Mouse (Mus musculus): ENCODE results near the gene Cnfn.

Cnfn gene

DNA sequence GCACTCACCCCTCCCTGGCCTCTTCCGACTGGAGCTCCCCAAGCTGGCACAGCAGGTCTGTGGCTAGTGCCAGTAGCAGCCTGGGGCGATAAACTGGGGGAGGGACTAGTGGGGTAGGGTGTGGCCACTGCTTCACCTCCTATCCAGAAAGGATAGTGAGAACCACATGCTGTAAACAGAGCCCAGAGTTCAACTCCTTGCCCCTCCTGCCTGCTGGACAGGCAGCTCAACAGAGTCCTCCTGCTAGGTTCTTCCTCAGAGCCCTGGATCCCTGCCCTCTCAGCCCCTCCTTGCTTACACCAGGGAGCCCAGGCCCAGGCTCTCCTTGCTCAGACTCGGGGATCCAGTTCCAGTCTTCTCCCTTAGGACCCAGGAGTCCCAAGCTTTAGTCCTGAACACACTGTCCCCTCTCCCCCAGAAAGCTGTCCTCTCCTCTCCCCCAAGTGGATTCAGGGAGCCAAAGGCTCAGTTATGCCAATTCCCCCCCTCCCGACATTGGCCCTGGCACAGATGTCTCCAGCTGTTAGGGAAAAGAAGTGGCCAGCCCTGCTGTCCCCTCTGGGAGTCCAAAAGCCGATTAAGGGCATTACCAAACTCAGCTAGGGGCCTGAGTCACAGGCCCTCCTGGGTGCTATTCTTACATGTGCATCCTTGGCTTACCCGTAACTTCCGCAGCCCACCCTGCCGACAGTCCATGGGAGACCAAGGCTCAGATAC lies 20.7 kb upstream of the Cnfn start:
- peak; percentile 18 for ATAC-seq (ENCODE audit: low TSS enrichment)

DNA sequence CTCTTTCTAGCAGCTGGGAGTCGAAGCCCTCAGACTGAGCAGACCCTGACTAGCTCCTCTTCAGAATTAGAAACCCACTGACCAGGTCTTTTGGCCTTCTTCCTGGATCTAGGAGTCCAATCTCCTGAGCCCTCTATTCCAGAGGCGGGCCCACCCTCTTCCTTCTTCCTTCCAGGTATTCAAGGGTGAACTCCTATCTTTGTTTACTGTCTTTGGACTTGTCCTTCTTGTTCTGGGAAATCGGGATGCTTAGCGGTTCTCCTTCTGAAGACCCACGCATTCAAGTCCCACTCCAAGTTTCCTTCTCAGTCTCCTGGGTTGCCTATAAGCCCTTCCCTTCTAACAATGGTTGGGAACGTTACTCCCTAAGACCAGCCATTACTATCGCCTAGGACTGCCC lies 19.4 kb upstream of the Cnfn start:
- ATAC-seq (ENCODE audit: low TSS enrichment) = no peak

DNA sequence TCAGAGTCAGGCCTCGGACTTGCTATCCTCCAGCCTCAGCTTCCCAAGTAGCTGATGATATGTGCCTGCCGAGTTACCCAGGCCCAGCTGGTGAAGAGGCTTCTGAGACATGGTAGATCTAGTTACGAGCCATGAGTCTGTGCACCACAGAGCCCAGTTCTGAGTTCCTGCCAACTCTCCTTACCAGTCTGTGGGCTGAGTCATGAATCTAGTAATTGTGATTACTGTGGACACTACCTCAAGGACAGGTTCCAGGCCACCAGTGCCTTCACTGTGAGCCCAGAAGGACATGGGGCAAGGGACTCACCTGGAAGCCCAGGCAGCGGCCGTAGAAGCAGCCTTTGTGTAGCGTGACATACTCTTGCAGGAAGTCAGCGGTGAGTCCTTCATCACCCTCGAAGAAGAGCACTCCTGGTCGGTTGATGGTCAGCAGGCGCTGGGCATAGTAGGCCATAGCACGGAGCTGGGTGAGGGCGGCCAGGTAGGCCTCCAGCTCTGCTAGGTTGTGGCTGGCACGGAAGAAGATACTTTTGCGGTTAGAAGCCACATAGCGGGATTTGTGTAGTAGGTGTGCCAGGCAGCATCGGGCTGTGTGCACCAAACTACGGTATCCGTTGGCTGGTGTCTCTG lies 18.4 kb upstream of the Cnfn start:
- no peak for ATAC-seq (ENCODE audit: low TSS enrichment)

DNA sequence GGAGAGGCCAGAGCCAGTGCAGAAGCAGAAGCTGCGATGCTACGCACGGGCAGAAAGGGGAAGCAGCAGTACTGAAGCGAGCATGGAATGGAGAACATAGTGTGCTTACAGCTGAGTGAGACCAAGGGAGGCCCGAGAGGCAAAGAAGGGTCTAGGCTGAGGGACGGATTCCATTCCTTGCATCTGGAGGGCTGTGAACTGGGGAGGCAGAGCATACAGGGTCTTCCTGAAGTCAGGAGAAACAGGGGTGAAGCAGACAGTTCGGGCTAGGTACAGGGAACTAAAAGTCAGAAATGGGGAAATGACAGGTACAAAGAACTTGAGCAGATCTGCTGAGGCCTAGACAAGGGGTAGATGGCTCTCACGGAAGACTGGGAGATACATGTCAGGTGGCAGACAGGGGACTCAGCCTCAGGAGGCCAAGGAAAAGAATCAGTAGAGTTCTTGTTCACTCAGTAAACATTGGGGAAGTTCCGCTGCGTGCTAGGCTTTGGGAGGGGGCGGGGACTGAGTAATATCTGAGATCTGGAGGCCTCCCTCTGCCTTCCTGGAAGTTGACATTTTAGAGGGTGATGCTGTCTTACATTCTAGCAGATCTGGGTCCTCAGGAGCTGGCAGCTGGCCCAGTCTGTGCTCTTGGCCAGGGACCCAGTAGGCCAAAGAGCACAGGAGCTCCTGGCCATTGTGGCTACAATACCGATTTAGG lies 16.5 kb upstream of the Cnfn start:
- no peak for ATAC-seq (ENCODE audit: low TSS enrichment)

- ATAC-seq (ENCODE audit: low TSS enrichment) = no peak
Observed at GRCm38 (mm10) chr7:25385259-25385658, 15.7 kb upstream of the Cnfn start.

- ATAC-seq (ENCODE audit: low TSS enrichment) = no peak
Observed at GRCm38 (mm10) chr7:25384818-25385217, 15.3 kb upstream of the Cnfn start.

DNA sequence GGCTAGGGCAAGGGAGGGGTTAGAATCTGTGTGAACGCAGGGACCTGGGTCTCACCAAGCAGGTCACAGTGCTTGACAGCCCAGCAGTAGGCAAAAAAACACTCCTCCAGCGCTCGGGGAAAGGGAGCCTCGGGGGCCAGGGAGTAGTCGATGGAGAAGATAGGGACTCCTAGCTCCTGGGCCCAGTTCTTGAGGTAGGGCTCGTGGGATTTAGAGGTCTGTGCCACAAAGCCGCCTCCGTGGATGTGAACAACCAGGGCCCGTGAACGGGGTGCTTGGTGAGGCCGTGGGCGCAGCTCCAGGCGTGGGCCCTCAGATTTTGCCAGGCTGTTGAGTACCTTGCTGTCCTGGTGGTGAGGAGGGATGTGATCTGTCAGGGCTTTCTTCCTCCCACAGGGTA lies 14.8 kb upstream of the Cnfn start:
- ATAC-seq (ENCODE audit: low TSS enrichment) = no peak

GRCm38 (mm10) chr7:25383891-25384290 lies 14.4 kb upstream of the Cnfn start:
- ATAC-seq (ENCODE audit: low TSS enrichment) = no peak

DNA sequence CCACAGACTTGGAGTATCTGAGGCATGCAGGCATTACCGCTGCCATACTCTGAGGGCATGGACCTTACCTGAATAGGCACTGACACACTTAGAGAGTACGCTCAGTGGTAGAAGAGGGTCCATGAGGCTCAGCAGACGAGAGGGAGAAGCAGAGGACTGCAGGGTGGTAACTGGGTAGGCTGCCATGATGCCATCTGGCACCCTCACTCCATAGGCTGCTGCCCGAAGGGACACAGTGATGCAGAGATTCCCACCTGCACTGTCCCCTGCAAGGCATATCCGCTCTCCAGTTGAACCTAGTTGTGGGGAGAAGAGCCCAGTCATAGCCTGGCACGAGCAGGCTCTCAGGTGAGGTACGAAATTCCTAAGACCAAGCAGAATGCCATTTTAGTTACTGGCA lies 13.9 kb upstream of the Cnfn start:
- ATAC-seq (ENCODE audit: low TSS enrichment) = no peak

- ATAC-seq (ENCODE audit: low TSS enrichment) = no peak
Observed at GRCm38 (mm10) chr7:25382541-25382940, 13.0 kb upstream of the Cnfn start.

DNA sequence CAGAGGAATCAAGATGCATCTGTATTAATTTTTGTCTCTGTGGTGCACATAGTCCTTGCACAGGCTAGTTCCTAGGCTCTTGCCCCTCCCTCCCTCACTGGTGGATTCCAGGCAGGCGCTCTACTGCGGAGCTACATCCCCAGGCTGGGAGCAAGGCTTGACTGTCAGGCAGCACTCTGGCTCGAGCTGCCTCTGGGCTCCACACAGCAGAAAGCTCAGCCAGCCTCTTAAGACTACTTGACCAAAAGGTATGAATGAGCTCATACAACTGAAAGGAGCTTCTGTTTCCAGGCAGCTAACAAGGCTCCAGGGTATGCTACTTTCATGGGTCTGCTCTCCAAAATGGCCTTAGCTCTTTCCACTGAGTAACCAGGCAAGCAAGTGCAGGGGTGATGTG lies 11.8 kb upstream of the Cnfn start:
- no peak for ATAC-seq (ENCODE audit: low TSS enrichment)

- no peak for ATAC-seq (ENCODE audit: low TSS enrichment)
Observed at GRCm38 (mm10) chr7:25380392-25381283, 11.1 kb upstream of the Cnfn start.

DNA sequence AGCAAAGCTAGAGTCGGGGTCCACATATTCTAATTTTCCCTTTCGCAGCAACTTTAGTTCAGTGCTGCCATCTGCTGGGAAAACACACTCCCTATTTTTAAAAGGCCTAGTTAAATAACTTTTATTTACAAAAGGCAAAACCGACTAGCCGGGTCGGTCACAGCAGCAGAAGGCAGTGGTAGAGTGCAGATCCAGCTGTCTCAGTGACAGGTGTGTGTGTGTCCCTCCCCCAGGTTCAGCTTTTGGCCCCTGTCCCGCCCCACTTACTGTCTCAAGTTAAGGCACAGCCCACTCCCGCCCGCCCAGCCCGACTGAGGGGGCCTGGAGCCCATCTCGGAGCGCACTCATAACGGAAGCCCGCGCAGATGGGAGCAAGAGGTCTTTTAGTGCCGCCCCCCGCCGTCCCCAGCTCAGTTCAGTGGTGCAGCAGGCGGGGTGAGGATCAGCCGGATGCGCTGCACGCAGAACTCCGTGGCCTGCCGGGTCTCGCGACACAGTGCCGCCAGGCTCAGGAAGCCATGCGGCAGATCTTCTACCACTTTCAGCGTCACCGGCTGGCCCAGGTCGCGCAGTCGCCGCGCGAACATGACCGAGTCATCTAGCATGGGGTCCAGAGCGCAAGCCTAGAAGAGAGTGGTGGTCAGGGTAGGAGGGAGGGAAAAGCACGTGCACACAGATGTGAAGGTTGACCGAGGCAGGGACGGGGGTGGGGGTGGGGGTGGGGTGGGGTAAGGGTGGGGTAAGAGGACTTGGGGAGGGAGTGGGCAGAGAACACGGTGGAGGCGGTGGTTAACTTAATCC lies 10.2 kb upstream of the Cnfn start:
- no peak for ATAC-seq (ENCODE audit: low TSS enrichment)

GRCm38 (mm10) chr7:25378181-25379100 lies 8.9 kb upstream of the Cnfn start:
- ATAC-seq (ENCODE audit: low TSS enrichment) = no peak

GRCm38 (mm10) chr7:25377100-25377700 lies 7.7 kb upstream of the Cnfn start:
- peak; percentile 18; the same call in 1 of the 2 replicates for ATAC-seq (ENCODE audit: low TSS enrichment)

DNA sequence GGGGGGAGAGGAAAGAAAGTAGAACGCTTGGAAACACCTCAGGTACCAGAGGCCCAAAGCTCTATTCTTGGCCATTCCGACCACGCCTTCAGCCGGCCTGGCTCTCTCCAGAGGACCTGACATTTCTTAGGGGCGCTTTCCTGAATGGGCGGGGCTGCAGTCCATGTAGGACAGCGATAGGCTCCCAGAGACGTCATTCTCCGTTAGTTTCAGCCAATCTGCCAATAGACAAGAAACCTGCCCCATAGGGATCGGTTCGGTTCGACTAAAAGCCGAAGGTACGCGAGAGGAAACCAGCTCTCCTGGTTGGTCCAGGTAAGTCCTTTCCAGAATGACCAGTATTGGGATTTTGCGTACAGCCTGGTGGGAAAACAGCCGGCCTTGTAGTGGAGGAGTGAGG lies 7.0 kb upstream of the Cnfn start:
- ATAC-seq (ENCODE audit: low TSS enrichment) = peak; percentile 88

DNA sequence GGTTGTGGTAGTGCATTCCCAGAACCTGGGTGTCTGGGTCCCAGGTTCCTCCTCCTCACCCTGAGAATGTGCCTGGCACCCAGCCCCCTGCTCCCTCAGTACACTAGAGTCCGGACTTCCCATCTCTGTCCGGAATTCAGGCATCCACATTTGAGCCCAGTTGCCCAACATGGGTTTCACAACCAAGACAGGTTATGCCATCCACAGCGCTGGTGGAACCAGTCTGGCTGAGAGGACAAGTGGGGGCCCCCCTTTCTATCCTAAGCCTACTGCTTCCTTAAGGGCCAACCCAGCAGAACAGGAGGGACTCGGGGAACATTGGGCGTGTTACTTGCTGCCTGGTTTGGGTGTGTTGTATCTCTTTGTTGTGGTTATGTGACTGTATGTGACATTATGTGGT lies 2.9 kb upstream of the Cnfn start:
- ATAC-seq (ENCODE audit: low TSS enrichment) = no peak

- ATAC-seq (ENCODE audit: low TSS enrichment) = no peak
Observed at GRCm38 (mm10) chr7:25368333-25368732, 1.2 kb downstream of the Cnfn start.

GRCm38 (mm10) chr7:25367632-25368293 lies 1.8 kb downstream of the Cnfn start:
- ATAC-seq (ENCODE audit: low TSS enrichment) = no peak
